Mouse (Mus musculus): ENCODE measurements around the gene Wdr45b. TPM values are rescaled to one million over a fixed set of nuclear protein-coding genes. Genes with fewer than 3 reads are reported as not detected.

Wdr45b gene
- 27.0 and 32.1 TPM in 2 replicates for total RNA-seq (2012; rRNA removed)
- total RNA-seq (2014; rRNA removed) = 49.9 and 53.0 TPM in 2 replicates
- 43.3 and 47.5 TPM in 2 replicates for polyA plus RNA-seq (2012; ENCODE audit: insufficient read length, low read depth)

DNA sequence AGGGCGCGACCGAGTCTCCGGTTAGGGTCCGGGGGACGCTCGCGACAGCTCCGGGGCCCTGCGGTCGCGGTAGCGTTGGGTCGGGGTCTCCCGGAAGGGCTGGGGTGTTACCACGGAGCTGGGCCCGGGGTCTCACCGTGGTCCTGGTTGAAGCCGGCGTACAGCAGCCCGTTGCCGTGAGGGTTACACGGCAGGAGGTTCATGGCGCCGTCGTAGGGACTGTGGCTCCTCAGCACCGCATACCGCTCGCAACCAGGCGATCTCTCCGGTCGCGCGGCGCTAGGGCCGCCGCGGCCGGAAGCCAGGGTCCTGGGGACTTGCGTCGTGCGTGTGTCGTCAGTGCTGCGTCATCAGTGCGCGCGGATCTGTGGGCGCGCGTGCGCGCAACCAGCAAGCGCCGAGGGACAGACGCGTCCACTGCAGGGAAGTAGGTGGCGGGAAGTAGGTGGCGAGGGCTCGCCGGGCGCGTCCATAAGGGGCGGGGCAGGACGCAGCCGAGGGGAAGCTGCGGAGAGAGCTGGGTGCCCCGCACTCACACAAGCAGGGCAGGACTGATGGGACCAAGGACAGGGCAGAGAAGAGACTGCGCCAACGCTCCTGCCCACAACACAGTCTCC, at the start of gene Wdr45b:
Gene Wdr45b (minus strand): TSS at position 355 of the 617 bp plus-strand sequence.
- peak; percentile 98 for DNase-seq (ENCODE audit: extremely low read depth)
- Histone ChIP-seq H3K27me3 (replicated peaks) (no peaks in the 10 kb centered on the region), H3K79me2 (replicated peaks; ENCODE audit: control insufficient read depth, extremely low read depth, insufficient read depth, poor library complexity, severe bottlenecking) (peaks cover 45% of the 10 kb centered on the region), H3K4me3 (replicated peaks in 1 of 3; ENCODE audit: low read depth in 2 of 3, low read length in 2 of 3, poor library complexity in 1 of 3) (peak within 1 kb of the TSS; percentile 78 to 89 (median 82)), H3K36me3 (replicated peaks in 1 of 2; ENCODE audit: control insufficient read depth in 1 of 2, insufficient read depth in 1 of 2, low read length in 1 of 2) (peaks cover 7 to 30% of the 10 kb centered on the region in 2 experiments), H3K9ac (ENCODE audit: insufficient read depth, low read depth) (peak within 1 kb of the TSS; percentile 81), H3K9me3 (replicated peaks; ENCODE audit: low read length) (no peaks in the 10 kb centered on the region), H3K4me1 (ENCODE audit: control insufficient read depth in 1 of 2, insufficient read depth in 2 of 2) (peaks cover 10 to 41% of the 10 kb centered on the region in 2 experiments), H3K4me2 (ENCODE audit: insufficient read depth, low read depth, poor library complexity, severe bottlenecking) (peak within 1 kb of the TSS; percentile 68), H3K27ac (ENCODE audit: insufficient read depth, low read depth) (peak within 1 kb of the TSS; percentile 19)
- in situ Hi-C loops (cut with MboI; ENCODE audit: low pct_ligation_motif_present, low pct_unique_long_range_greater_than_20kb, low sequenced_read_pairs) (no loop called here), dilution Hi-C loops (cut with MboI; ENCODE audit: extremely low pct_ligation_motif_present, extremely low pct_unique_long_range_greater_than_20kb, low sequenced_read_pairs) (no loop called here)
- TF ChIP-seq SIN3A (IDR thresholded peaks at IDR 0.05; ENCODE audit: low read length) (peak; percentile 99), MAZ (IDR thresholded peaks at IDR 0.05; ENCODE audit: low read depth, low read length) (peak; percentile 60; the same call in 1 of the 2 replicates), ZMIZ1 (IDR thresholded peaks at IDR 0.05; ENCODE audit: low read depth, low read length) (peak; percentile 95), MXI1 (IDR thresholded peaks at IDR 0.05; ENCODE audit: low read depth, low read length) (peak; percentile 92), PAX5 (IDR thresholded peaks at IDR 0.05; ENCODE audit: low read length) (no peak), SMC3 (IDR thresholded peaks at IDR 0.05; ENCODE audit: low read depth, low read length) (no peak), MAFK (IDR thresholded peaks at IDR 0.05; ENCODE audit: insufficient replicate concordance, low read length) (no peak), ELF1 (IDR thresholded peaks at IDR 0.05; ENCODE audit: low read depth, low read length) (peak; percentile 96), KAT2A (IDR thresholded peaks at IDR 0.05; ENCODE audit: insufficient replicate concordance, low read length) (peak; percentile 94; the same call in 1 of the 2 replicates), UBTF (IDR thresholded peaks at IDR 0.05; ENCODE audit: low read depth, low read length) (peak; percentile 61; the same call in 1 of the 2 replicates), JUN (IDR thresholded peaks at IDR 0.05; ENCODE audit: insufficient read depth, low read depth, low read length) (no peak), ETS1 (conservative IDR thresholded peaks at IDR 0.05; ENCODE audit: low read depth, low read length) (peak; percentile 62; the same call in 1 of the 2 replicates), ZNF384 (IDR thresholded peaks at IDR 0.05; ENCODE audit: low read depth, low read length) (no peak), POLR2AphosphoS2 (IDR thresholded peaks at IDR 0.05; ENCODE audit: low read depth, low read length) (peak; percentile 57), E2F4 (IDR thresholded peaks at IDR 0.05; ENCODE audit: insufficient replicate concordance, low read depth, low read length) (peak; percentile 94; the same call in 1 of the 2 replicates), RAD21 (IDR thresholded peaks at IDR 0.05; ENCODE audit: low read depth, low read length) (no peak), JUND (conservative IDR thresholded peaks at IDR 0.05; ENCODE audit: low read depth, low read length) (0 out of 2 replicates have a peak, but pooled peaks have one; percentile 5), NELFE (IDR thresholded peaks at IDR 0.05; ENCODE audit: low read depth, low read length) (peak; percentile 97), BHLHE40 (IDR thresholded peaks at IDR 0.05; ENCODE audit: low read depth, low read length) (0 out of 2 replicates have a peak, but pooled peaks have one; percentile 34), TCF12 (IDR thresholded peaks at IDR 0.05; ENCODE audit: low read depth, low read length) (peak; percentile 97), ZC3H11A (IDR thresholded peaks at IDR 0.05; ENCODE audit: low read depth, low read length) (no peak), MAX (IDR thresholded peaks at IDR 0.05; ENCODE audit: low read length) (peak; percentile 84), POLR2A (IDR thresholded peaks at IDR 0.05; ENCODE audit: low read depth, low read length) (peak; percentile 97), IRF4 (IDR thresholded peaks at IDR 0.05; ENCODE audit: low read depth, low read length) (peak; percentile 56; the same call in 1 of the 2 replicates), NRF1 (IDR thresholded peaks at IDR 0.05; ENCODE audit: low read depth, low read length) (peak; percentile 93), CHD1 (IDR thresholded peaks at IDR 0.05; ENCODE audit: low read depth, low read length) (0 out of 2 replicates have a peak, but pooled peaks have one; percentile 8), HCFC1 (IDR thresholded peaks at IDR 0.05; ENCODE audit: low read depth, low read length) (peak; percentile 97), USF2 (conservative IDR thresholded peaks at IDR 0.05; ENCODE audit: low read depth, low read length) (no peak), RCOR1 (conservative IDR thresholded peaks at IDR 0.05; ENCODE audit: low read depth, low read length) (no peak), USF1 (IDR thresholded peaks at IDR 0.05; ENCODE audit: low read depth, low read length) (no peak), GABPA (IDR thresholded peaks at IDR 0.05; ENCODE audit: insufficient replicate concordance, low read depth, low read length) (peak; percentile 87; the same call in 1 of the 2 replicates), MYC (IDR thresholded peaks at IDR 0.05; ENCODE audit: low read depth, low read length) (peak; percentile 77; the same call in 1 of the 2 replicates), TBP (conservative IDR thresholded peaks at IDR 0.05; ENCODE audit: low read depth, low read length) (peak; percentile 76), MEF2A (IDR thresholded peaks at IDR 0.05; ENCODE audit: borderline replicate concordance, low read depth, low read length) (peak; percentile 71)

All from CH12.LX (cell line).